Mouse (Mus musculus) hindbrain, embryonic 12.5 days (tissue): ENCODE measurements around the gene Lbp. TPM values are rescaled to one million over a fixed set of nuclear protein-coding genes. Genes with fewer than 3 reads are reported as not detected.

Source experiments
- polyA plus RNA-seq: library from polyadenylated mRNA; unstranded; fragments of >200 nt; fragmentation: Nextera tagmentation; extraction: Ambion mirVana; gene quantifications from 2 replicates; pipeline ENCODE4 v1.2.1, GENCODE M21; 2016

Lbp gene
- polyA plus RNA-seq, 1 experiment from 2014 or later: 3.9 TPM

Other genes starting within 250 kb of the Lbp start
- gene Tgm2, start 160.1 kb upstream of the Lbp start, polyA plus RNA-seq: 9.9 and 11.1 TPM in 2 replicates
- 8.2 and 8.9 TPM in 2 replicates for gene D630003M21Rik, start 77.3 kb upstream of the Lbp start, polyA plus RNA-seq
- gene Bpi, start 48.4 kb upstream of the Lbp start, polyA plus RNA-seq: not detected in 2 replicates
- 156 and 161 TPM in 2 replicates for gene Snhg11, start 69.1 kb downstream of the Lbp start, polyA plus RNA-seq
- 24.3 and 24.4 TPM in 2 replicates for gene Ralgapb, start 103.4 kb downstream of the Lbp start, polyA plus RNA-seq
- not detected in 2 replicates for gene Adig, start 196.1 kb downstream of the Lbp start, polyA plus RNA-seq
- 0.40 TPM in 1 of 2 replicates, not detected in the other for gene Arhgap40, start 206.3 kb downstream of the Lbp start, polyA plus RNA-seq